Mouse (Mus musculus) retina, postnatal 7 days (tissue): Measurements from ENCODE around the gene Mamstr.
A peak's percentile ranks its signal among the peaks of the same experiment; 100 is the strongest.
"Not testable (repeated sequence)": the region's sequence is repeated elsewhere in the genome, so short reads cannot be mapped to it uniquely, and the experiment has no call there.

Experiments
- DNase-seq: peaks from one replicate; pipeline ENCODE4 v3.0.0-alpha.2; 2012; ENCODE audit warnings: low read depth, low spot score

The Mamstr gene

DNA sequence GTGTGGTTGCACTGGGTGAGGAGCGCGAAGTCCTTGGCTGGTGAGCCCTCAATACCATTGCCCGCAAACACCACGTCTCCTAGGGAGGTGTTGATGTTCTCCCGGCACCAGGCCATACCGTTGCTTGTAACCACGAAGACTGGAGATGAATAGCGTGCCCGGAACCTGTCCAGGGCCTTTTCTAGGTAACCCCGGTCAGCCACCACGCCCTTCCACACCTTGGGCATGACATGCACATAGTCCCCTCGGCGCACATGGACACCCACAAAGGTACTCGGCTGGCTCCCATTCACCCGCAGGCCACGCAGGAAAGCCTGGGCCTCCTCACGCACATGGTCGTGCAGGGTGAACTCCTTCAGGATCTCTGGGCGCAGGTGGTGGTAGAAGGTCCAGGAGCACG is 10.7 kb downstream of the Mamstr start:
- DNase-seq, result not testable (repeated sequence)

DNA sequence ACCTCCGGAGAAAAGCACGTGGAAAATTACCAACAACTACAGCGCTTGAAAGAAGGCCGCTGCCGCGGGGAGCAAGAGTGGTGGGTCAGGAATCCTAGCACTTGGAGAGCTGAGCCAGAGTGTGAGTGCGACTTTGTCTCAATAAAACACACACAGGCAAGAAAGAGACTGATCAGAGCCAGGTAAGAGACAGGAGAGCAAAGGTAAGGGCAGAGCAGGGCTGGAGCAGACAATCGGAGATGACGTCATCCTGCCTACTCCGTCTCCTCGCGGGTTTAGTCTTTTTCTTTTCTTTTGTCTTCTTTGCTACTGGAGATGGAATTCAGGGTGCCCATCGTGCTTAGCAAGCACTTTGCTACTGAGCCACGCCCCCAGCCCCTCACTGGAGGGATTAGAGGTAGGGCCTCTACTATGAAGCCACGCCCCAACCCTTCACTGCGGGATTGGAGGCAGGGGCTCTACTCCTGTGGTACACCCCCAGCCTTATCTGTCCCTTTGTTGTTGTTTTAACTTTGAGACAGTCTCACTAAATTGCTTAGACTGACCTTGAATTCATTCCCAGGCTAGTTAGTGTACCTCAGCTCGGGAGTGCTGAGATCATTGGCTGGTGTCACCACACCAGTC is 14.8 kb downstream of the Mamstr start:
- no peak for DNase-seq

DNA sequence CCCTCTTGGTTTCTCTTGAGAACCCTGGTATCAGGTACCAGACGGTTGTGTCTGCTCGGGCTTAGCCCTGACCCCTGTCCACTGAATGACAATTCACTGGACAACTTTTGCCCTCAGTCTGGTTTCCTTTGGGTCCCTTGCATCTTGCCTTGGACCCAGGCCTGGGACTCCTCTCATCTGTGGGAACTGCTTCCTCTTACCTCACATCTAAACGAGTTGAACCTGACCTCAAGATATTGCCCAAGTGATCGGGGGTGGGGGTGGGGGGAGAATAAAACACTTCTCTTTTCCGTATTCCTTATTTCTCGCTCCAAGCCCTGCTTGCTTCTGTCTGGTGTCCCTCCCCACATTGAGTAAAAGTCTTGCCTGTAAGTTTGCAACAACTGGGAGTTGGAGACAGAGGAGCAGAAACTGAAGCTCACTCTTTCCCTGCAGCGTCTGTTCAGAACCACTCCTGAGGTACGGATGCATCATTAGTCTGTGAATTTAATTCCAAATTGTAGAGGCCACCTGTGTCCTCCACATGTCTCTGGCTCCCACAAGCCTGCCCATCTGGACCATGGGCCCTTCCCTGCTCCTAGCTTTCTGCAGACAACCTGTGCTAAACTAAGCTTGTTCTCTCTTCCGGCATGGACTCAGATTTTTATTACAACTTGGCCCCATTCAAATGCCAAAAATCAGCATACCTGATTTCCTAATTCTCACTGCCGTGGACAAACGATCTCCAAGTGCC is 21.1 kb downstream of the Mamstr start:
- DNase-seq, result no peak

DNA sequence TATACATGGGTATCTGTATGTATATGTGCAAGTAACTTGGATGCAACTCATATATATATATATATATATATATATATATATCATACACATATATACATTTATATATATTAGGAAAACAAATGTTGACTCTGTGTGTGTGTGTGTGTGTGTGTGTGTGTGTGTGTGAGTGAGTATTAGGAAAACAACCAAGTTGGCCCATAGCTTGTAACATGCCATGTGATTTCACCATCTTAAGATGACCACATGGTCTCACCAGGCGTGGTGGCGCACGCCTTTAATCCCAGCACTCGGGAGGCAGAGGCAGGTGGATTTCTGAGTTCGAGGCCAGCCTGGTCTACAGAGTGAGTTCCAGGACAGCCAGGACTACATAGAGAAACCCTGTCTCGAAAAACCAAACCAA is 21.9 kb downstream of the Mamstr start:
- DNase-seq, result not testable (repeated sequence)

DNA sequence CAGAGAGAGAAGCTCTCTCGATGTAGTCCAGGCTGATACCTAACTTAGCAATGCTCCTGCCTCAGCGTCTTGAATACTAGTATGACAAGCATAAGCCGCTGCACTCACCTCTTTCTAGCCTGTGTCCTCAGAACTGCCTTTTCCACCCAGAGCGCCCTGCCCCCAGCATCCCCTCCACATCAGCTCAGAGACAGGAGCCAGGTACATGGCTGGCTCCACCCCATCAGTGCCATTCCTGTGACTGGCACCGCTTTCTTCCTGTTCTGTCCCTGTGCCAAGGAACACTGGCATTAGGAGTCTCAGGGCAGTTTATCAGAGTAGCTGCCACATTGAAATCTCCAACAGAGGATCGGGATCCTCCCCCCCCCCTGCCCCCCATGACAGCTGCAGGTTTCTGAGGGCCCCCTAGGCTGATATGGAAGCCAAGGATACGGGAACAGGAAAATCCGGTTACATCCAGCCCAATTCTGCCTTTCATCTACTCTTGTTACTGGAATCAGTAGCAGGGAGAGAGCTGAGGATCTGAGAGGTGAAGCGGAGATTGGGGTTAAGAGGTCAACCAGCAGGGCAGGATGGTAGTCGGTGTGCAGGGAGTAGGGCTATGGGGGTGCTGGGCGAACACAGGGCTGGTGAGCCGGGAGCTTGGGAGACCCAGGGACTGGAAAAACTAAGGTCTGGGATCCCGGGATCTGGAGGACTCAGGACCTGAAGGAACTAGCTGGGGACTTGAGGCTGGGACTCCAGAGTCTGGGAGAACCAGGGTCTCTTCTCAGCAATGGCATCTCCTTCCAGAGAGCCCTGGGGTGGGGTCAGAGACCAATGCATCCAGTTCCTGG is 25.7 kb downstream of the Mamstr start:
- no peak for DNase-seq

DNA sequence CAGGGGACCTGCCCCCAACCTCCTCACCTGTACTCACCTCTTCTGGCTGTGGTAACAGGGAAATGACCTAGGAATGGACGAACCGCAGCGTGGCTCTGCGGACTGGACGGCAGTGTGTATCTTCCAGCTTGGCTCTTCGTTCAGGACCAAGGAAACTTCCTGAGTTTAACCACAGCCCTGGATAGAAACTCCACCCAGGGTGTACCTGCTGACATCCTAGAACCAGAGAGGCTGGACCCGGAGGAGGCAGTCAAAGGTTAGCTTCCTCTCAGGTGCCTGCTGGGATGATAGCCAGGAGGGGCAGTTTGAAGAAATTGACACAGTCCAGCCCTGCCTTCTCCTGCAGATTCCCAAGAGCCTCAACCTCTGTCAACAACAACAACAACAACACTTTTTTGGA is 26.4 kb downstream of the Mamstr start, which contains the start of gene Fut2:
Fut2 (minus strand) TSS at position 234 of the 400 bp plus-strand sequence.
- no peak for DNase-seq

DNA sequence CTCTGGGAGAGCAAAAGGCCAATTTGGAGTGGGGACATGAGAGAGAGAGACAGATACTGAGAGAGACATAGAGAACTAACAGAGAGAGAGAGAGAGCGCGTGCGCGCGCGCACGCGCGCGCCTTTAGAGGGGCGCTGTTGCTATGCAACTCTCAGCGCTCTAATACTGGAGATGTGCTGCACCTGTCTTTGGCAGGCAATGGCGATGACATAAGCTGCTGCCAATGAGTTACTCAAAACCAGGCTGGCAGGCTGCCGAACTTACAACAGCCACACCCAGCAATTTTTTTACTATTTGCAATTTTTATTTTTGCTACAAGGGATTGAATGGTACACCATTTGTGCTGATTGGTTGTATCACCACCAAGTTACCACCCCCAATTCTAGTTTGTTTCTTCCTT is 28.0 kb downstream of the Mamstr start:
- no peak for DNase-seq

DNA sequence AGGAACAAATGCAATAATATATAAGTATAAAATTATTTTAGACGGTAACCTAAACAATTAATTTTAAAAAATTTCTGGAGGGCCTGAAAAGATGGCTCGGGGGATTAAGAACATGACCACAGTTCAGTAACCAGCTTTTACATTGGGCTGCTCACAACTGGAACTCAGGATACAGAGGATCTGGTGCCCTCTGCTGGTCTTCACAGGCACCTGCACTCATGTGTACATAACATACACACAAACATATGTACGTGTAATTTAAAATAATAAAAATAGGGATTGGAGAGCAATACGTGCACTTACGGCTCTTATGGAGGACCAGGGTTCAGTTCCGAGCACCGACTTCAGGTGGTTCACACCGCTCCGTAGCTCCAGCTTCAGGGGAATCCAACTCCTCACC is 29.1 kb downstream of the Mamstr start:
- DNase-seq, result no peak

DNA sequence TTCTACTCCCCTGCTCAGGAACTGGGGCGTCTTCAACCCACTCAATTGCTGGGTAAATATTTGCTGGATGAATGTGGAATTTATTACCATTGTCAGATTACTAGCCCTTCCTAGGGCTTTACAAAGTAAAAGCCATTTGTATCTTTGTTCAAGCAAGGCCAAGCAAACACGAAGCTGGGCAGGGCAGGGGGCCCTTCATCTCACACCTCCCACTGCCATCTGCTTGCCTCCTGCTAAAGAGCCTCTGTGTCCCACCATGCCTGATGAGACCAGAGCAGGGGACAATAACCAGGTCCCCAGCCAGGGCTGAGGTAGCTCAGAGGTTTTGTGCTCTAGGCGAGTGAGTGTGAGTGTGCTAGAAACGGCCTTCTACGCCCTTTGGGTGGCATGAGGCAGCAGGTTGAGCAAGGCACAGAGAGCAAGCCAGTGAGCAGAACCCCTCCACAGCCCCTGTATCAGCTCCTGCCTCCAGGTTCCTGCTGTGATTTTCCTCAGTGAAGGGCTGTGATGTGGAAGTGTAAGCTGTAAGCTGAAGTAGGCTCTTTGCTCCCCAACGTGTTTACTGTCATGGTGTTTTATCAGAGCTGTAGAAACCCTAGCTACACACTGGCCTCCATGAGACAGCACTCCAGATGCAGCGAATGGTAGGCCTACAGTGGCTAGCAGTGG is 38.0 kb downstream of the Mamstr start:
- no peak for DNase-seq

DNA sequence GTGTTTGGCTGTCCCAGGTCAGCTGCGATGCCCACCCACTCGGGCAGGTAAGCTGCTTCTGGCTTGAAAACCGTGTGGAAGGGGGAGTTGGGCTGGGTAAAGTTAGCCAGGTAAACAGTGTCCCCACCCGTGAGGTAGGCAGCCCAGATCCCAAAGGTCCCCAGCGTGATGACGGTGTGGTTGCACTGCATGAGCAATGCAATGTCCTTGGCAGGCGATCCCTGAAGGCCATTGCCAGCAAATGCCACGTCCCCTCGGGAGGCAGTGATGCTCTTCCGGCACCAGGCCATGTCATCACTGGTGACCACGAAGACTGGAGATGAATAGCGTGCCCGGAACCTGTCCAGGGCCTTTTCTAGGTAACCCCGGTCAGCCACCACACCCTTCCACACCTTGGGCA is 38.7 kb downstream of the Mamstr start:
- DNase-seq, result no peak

DNA sequence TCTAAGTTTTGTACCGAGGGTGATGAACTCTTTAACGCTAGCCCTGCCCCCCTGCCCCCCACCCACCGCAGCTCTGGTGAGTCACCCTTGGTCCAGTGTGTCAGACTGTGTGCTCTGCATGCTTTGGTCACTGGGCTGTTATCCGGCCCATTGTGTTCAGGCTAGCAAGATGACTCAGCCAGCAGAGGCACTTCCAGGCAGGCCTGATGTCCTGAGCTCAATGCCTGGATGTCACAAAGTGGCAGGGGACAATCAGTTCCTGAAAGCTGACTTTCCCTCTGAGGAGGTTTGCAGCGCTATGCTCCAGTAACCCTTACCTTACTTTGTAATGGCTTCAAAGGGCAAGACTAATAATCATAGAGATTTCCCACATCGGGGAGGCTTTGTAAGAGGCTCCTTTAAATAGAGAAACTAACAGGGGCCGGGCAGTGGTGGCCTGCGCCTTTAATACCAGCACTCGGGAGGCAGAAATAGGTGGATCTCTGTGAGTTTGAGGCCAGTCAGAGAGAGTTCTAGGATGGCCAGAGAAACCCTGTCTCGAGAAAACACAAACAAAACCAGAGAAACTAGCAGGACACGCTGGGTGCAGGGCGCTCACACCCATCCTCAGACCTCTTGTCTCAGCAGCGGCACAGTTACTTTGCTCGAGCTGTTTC is 40.3 kb downstream of the Mamstr start:
- DNase-seq, result no peak

DNA sequence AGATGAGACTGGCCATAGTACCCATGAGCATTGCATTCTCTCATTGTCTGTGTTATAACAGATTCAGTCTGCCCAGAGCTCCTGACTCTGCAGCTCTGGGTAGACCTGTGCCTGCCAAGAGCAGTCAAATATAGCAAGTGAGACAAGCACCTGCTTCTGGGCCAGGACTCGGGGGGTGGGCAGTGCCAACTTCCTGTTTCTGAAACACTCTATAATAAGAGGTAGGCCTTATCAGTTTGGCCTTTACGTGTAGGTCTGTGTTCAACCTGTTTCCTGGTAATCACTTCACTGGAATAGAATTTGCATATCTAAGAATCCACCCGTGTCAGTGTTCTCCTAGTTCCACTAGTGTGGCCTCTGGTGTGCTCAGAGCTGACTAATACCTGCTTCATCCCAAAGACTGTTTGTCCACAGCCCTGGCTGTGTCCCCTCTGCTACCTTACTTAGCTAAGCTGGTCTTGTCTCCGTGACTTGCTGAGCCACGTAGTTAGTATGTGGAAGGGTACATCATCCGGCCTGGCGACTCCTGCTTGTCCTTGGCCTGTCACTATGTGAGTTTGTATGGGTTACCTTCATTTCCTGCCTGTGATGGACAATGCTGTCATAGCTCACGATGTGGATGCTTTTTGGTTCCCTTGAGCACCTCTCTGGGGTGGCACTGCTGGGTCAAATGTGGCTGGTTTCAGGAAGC is 41.4 kb downstream of the Mamstr start:
- DNase-seq, result no peak

DNA sequence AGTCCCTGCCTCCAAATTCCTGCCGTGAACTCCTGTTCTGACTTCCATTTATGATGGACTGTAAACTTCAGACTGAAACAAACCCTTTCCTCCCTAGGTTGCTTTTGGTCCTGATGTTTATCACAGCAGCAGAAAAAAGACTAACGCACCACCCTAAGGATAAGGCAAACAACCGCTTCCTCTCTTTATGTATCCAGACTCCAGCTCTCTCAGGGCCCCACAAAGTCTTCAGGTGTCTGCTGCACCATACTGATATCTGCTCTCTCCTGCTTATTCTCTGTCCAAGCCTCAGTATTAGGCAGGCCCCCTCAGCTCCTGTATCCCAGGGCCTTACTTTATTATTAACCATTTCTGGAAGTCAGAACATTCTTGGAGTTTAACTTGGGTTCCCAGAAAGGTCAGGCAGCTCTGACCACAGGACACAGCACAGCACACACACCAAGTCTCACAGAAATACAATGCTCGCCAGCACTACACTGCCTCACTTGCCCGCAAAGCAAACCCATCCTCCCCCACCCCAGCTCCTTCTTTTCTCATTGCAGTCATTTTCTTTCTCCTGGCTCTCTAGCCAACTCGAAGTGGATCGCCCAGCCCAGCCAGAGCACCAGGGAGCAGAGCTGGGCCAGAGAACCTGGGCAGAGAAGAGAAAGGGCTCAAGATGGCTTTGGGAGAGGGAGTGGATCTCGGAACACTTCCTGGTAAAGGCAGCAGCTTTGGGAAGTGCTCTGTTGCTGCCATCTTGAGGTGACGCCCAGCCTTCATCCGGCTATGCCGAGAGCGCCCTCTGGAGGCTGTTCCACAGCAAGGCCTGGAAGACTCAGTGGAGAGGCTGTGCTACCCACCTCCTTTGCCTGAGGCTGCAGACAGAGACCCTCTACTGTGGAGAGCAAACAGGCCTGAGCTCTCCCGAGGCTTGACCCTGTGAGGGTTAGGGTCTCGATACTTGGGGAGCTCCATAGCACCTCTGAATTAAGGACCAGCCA is 42.7 kb downstream of the Mamstr start:
- DNase-seq, result peak; percentile 83

DNA sequence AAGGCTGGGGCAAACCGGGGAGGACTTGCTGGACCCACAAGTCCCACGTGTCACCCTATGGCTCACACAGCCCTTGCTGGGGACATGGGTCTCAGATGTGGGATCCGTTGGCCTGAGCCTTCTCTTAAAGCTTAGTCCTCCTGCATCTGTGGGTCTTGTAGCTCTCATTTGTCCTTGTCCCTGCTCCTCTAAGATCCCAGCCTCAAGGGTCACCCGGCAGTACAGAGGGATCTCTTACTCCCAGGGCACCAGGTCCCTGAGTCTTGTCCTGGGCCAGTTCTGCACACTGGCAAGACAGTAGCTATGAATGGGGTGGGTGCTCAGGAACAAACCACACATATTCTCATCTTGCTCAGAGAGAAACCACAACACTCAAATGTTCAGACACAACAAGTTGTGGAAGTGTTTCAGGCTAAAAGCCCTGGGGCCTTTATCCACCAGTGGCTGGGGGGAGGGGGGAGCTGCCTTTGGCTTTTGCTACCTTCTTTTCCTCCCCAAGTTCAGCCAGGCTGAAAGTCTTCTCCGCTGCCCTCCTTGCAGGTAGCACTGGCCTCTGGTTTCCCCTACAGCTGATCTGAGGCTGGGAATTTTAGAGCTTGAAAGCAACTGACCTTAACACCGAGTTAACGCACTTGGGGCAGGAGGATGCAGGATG is 43.7 kb downstream of the Mamstr start, which contains the start of gene Ntn5:
Ntn5 (plus strand) TSS at position 627 of the 655 bp plus-strand sequence.
- no peak for DNase-seq

DNA sequence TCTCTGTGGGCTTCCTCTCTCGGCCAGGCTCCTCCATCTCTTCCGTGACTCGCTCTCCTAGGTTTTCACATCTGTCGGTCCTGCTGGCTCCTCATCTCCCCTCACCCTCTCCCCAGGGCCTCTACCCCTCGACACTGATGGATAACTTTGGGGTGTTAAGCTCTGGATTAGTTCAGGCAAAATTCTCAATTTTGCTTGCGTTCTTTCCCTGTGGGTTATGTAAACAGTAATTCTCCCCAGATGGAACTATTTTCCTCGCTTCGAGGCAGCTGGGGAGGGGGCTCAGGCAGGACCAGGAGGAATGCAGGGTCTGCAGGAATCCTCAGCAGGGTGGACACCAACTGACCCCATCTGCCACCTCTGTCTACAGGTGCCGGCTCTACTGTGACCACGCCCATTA is 46.0 kb downstream of the Mamstr start:
- no peak for DNase-seq

DNA sequence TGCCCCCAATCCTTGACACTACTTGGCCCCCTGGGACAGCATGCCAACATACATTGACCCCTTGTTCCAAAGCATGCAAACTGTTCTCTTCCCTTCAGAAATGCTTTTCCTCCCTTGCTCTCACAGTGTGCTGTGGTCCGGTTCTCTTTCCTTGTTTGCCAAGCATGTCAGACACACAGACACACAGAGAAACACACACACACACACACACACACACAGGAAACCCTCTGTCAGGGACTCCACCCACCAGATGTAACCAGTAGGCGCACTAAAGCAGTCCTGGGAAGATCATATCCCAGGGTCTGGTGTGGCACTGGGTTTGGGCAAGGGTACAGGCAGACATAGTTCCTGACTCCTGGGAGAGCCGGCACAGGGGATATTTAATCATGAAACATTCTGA is 47.1 kb downstream of the Mamstr start:
- no peak for DNase-seq

DNA sequence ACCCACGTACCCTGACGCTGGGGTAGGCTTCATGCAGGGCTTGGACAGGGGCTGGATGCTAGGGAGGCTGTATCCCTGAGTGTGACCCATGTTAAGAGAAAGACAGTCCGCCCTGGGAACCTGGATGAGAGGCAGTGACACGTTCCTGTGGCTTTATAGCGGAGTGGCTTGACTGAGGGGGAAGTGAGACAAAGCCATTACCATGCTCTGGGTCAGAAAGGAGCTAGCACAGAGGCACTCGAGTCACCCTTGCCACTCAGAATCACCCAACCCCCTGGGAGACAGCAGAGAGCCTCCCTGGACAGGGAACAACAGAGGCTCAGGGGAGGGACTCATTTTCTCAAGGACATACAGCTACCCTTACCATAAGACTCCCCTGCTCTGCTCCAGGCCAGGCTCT is 49.3 kb downstream of the Mamstr start:
- DNase-seq, result no peak

DNA sequence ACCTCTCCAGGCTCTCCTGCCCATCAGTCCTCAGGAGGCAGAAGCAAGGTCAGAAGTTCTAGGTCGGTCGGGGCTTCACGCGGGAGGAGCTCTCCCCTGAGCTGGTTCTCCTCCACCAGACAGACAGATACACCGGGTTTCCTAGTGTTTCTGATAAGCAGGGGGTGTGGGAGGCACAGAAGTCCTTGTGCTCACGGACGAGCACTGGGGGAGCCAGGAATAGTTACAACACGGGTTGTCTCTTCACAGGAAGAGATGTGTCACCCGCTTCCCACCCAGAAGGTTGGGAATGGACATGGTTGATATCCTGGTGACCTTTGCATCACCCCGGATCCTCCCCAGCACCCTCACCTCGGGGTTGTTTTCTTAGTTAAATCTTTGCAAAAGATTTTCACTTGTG is 50.0 kb downstream of the Mamstr start:
- DNase-seq, result no peak

DNA sequence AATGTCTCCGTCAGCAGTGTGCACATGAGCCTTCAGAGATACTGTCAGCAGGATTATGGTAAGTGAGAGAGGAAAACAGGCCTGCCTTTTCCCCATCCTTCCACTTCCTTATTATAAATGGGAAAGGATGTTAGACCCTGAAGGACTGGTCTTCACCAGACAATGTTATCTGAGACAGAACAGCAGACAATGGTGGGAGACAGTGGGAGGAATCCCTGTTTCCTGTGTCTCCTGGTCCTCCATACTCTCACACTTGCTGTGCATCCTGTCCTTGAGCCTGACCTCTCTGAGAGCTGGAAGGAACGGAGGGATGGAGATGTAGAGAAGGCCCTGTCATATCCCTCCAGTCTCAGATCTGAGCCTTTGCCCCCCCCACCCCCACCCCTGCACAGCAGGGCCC is 52.6 kb downstream of the Mamstr start:
- DNase-seq, result no peak
